Mouse (Mus musculus) midbrain, embryonic 11.5 days (tissue): ENCODE measurements at regions not wholly inside any gene's neighbourhood (a gene's known extent, or its start where the extent isn't known, plus 50 kb on each side); places are given as distances from the start of the nearest gene placed in this dataset.

ENCODE experiments used
- ATAC-seq: fragments of 200-750 bp; cut with Nextera tagmentation; 2 replicates; pipeline ENCODE4 v1.8.0; 2017; ENCODE audit warnings: moderate TSS enrichment, moderate library complexity; ENCODE audit not compliant: low FRiP score
- DNase-seq: peaks from one replicate; pipeline ENCODE4 v3.0.0; 2015; ENCODE audit warnings: low spot score; ENCODE audit errors: missing footprints
- H3K27ac ChIP-seq: fragments of 300-500 bp; sonication (generic); 2 replicates; pipeline ENCODE4 v1.5.1; 2014; ENCODE audit warnings: low read depth, low read length
- H3K27me3 ChIP-seq: fragments of 300-500 bp; sonication (generic); 2 replicates; pipeline ENCODE4 v1.6.1; 2014; ENCODE audit warnings: mild to moderate bottlenecking, low read length, moderate library complexity, mixed read lengths; ENCODE audit not compliant: control insufficient read depth, insufficient read depth
- H3K36me3 ChIP-seq: fragments of 300-500 bp; sonication (generic); 2 replicates; pipeline ENCODE4 v1.6.1; 2014; ENCODE audit warnings: mild to moderate bottlenecking, low read length, moderate library complexity, mixed read lengths; ENCODE audit not compliant: control insufficient read depth, insufficient read depth
- H3K4me1 ChIP-seq: fragments of 300-500 bp; sonication (generic); 2 replicates; pipeline ENCODE4 v1.6.1; 2014; ENCODE audit warnings: low read length; ENCODE audit not compliant: control insufficient read depth, insufficient read depth
- H3K4me2 ChIP-seq: fragments of 300-500 bp; sonication (generic); 2 replicates; pipeline ENCODE4 v1.6.1; 2014; ENCODE audit warnings: mild to moderate bottlenecking, moderate library complexity
- H3K4me3 ChIP-seq: fragments of 300-500 bp; sonication (generic); 2 replicates; pipeline ENCODE4 v1.5.1; 2014; ENCODE audit warnings: low read depth, low read length
- H3K9ac ChIP-seq: fragments of 300-500 bp; sonication (generic); 2 replicates; pipeline ENCODE4 v1.6.1; 2014; ENCODE audit warnings: low read length
- H3K9me3 ChIP-seq: fragments of 300-500 bp; sonication (generic); 2 replicates; pipeline ENCODE4 v1.6.1; 2016; ENCODE audit warnings: low read length; ENCODE audit not compliant: control insufficient read depth
- WGBS: fragments of 180-500 bp; shearing (Covaris S2); extraction: QIAGEN DNeasy Blood & Tissue Kit; methylation state at CpG from one replicate; pipeline ENCODE4 v1.1.7; 2014; 5-methylcytosine and 5-hydroxymethylcytosine counted together

- Histone ChIP-seq H3K36me3 (no peaks in the 10 kb centered on the region), H3K4me2 (no peak overlapping the region), H3K9me3 (no peaks in the 10 kb centered on the region), H3K4me1 (no peaks in the 10 kb centered on the region), H3K27me3 (no peaks in the 10 kb centered on the region), H3K9ac (no peak overlapping the region), H3K27ac (no peak overlapping the region), H3K4me3 (no peak overlapping the region)
- DNase-seq, result peak; percentile 12
- no peak for ATAC-seq
- 84% methylated on average over 3 of the region's 3 CpGs for WGBS
Observed at GRCm38 (mm10) chr5:113436987-113437386, 53.1 kb upstream of the Wscd2 start.
